Mouse (Mus musculus) layer of hippocampus, postnatal 14 days (tissue): Measurements from ENCODE around the gene Fbxw24. TPM values are rescaled to one million over a fixed set of nuclear protein-coding genes. Genes with fewer than 3 reads are reported as not detected.
A peak's percentile ranks its signal among the peaks of the same experiment; 100 is the strongest.
"Not testable (repeated sequence)": the region's sequence is repeated elsewhere in the genome, so short reads cannot be mapped to it uniquely, and the experiment has no call there.

Source experiments
- DNase-seq, 2 experiments: peaks; one replicate each; pipeline ENCODE4 v3.0.0; 2021 to 2022; ENCODE audit warnings: low spot score in 2 of 2, mixed read lengths in 1 of 2
- long read RNA-seq, 2 experiments: library from polyadenylated mRNA; stranded (forward); transcript quantifications; one replicate each; pipeline ENCODE4 v2.0.0; 2021
- total RNA-seq, 2 experiments: library from RNA; stranded (reverse); gene quantifications; 2 replicates each; pipeline ENCODE4 v1.2.3; 2021

The Fbxw24 gene
- total RNA-seq = not detected
- long read RNA-seq, experiment 1 = 0 reads
- long read RNA-seq, experiment 2 = 0 reads

DNA sequence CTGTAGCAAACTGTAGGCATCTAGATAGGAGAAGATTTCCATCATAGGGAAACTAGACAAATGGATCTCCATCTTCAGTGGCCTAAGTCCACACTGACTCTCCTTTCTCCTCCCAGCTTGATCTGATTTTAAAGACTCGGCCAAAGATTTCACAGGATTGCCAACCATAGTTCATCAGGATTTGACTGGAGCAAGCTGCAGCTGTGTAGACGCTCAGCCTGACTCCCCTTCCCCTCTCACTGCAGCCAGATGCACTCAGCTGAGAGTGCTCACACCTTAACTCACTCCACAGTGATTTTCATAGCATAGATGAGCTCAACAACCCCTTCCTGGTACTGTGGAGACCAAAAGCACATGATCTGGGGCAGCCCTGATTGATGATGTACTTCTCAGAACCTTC is at the start of gene Fbxw24:
Fbxw24 (minus strand) TSS at position 101 of the 400 bp plus-strand sequence.
- not testable (repeated sequence) for DNase-seq

DNA sequence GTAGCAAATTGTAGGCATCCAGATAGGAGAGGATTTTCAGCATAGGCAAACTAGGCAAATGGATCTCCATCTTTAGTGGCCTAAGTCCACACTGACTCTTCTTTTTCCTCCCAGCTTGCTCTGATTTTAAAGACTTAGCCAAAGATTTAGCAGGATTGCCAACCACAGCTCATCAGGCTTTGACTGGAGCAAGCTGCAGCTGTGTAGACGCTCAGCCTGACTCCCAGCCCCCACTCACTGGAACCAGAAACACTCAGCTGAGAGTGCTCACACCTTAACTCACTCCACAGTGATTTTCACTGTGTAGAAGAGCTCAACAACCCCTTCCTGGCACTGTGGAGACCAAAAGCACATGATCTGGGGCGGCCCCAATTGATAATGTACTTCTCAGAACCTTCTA is 38.7 kb upstream of the Fbxw24 start, which contains the start of gene Fbxw25:
Fbxw25 (minus strand) TSS at position 101 of the 400 bp plus-strand sequence.
- DNase-seq = not testable (repeated sequence)

DNA sequence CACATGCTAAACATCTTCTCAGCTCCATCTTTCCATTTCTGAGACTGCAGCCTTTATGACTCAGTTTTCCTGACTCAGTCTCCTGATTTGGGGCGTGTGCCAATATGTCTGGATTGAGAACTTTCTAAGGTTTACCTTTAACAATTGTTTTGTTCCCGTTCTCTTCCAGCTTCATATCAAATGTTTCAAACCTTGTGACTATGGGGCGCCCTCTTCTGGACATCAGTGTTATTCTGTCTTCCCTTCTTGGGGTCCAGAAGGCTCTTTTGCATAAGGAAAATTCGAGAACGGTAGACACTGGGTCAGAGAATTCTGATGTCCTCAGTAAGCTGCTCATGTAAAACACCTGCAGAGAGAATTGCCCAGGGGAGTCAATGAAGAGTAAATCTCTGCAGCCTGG is 19.0 kb downstream of the Fbxw24 start:
- DNase-seq = peak; percentile 9 to 32

DNA sequence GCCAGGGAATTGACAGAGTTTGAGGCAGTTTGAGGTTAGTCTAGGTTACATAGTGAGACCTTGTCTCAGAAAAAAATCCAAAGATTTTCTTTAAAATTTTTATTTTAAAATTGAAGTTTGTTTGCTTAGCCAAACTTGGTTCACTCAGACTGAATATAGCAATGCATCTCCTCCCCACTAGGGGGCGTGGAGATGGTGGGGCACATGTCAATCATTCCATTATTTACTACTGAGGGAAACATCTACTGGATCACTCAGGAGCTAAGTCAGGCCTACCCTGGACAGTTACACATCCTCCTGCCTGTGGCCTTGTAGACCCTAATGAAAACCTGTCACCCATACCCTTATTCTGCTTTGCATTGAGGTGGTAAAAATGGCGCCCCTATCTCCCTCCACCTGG is 23.7 kb downstream of the Fbxw24 start:
- not testable (repeated sequence) for DNase-seq

DNA sequence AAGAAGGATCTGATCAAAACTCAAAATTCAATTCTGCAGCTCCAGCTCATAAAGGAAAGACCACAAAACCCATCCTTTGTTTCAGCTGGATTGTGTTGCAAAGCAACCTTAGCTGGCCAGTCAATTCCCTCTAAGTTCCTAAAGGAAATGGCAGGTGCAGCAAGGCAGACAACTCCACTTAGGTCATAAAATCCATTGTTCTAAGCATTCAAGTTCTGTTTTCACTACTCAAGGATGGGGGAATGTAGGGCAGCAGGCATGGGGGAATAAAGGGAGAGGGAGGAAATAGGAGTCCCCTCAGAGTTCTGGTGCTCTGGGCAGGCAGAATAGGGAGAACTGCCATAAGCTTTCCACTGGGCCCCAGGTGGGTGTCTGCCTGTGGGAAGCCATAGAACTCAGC is 28.6 kb downstream of the Fbxw24 start:
- DNase-seq = no peak

DNA sequence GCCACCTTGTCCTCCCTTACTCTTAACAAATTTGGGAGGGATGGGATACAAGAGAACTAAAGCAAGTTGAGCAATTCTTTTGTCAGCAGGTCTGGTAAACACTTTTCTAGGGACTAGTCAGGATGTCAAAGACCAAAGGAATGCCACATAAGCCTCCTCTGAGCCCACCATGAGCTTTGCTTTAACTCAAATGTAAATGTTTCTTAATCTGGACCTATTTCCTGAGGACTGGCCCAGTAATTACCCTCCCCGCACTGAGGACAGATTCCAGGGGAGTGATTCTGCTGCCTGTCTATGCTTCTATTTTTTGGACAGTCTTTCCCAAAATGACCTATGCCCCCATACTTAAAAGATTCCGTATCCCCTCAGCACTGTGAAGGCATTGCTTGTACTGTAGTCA is 31.0 kb downstream of the Fbxw24 start:
- DNase-seq = no peak

DNA sequence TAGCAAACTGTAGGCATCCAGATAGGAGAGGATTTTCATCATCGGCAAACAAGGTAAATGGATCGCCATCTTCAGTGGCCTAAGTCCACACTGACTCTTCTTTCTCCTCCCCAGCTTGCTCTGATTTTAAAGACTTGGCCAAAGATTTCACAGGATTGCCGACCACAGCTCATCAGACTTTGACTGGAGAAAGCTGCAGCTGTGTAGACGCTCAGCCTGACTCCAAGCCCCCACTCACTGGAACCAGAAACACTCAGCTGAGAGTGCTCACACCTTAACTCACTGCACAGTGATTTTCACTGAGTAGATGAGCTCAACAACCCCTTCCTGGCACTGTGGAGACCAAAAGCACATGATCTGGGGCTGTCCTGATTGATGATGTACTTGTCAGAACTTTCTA is 57.7 kb downstream of the Fbxw24 start, which contains the start of gene Fbxw15:
Fbxw15 (minus strand) TSS at position 101 of the 400 bp plus-strand sequence.
- DNase-seq = not testable (repeated sequence)

DNA sequence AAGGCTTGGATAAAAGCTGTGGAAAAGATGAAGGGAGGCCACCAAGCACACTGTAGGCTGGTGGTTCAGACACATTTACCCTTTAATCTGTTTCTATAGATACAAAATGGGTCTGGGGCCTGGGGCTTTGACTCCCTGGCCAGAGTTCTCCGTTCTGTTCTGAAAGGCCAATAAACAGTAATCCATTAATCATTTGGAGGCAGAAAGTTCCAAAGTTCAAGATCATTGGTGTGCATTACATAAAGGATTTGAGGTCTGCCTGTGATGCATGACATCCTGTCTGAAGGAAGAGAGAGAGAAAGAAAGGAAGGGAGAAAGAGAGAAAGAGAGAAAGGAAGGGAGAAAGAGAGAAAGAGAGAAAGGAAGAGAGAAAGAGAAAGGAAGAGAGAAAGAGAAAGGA is 60.3 kb downstream of the Fbxw24 start:
- DNase-seq = no peak

DNA sequence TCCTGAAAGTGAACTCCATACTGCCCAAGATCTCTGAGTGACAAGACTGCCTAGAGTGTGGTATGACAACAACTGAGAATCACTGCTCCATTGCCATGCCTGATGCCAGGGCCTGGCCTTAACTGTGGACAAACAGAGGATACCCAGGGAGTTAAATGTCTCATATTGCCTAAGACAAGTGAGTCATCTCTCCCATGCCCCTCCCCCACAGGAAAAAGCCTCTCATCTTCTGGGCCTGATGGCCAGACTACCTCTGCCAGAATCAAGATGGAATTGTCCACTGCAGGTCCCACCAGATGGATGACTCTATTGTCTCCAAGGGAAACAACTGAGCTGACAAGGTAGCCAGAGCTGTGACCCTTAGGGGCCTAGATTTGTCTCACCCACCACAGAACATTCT is 63.8 kb downstream of the Fbxw24 start:
- DNase-seq = not testable (repeated sequence)

DNA sequence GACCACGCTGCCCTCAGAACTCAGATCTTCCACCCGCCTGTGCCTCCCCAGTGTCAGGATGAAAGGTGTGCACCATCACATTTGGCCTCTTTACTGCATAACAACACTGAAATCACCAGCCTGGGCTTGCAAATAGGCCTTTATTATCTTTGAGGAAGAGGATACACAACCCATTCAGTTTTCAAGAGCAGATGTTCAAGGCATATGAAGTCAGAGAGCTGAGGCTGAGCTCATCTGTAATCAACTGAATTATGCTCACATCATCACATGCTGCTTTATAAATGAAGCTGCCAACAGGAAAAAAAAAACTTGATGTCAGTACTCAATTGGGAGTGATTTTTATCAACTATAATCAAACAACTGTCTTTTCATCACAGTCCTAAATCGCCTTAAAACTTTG is 73.4 kb downstream of the Fbxw24 start:
- DNase-seq = peak; percentile 21 to 24

Other genes starting within 250 kb of the Fbxw24 start
- gene Fbxw22, start 221.8 kb downstream of the Fbxw24 start, total RNA-seq = not detected
- gene Fbxw16, start 176.9 kb downstream of the Fbxw24 start, total RNA-seq = not detected
- not detected for gene Fbxw19, start 130.2 kb downstream of the Fbxw24 start, total RNA-seq
- not detected for gene Fbxw15, start 57.8 kb downstream of the Fbxw24 start, total RNA-seq
- not detected for gene Fbxw25, start 38.6 kb upstream of the Fbxw24 start, total RNA-seq
- gene Fbxw18, start 76.6 kb upstream of the Fbxw24 start, total RNA-seq = not detected
- gene Fbxw26, start 120.0 kb upstream of the Fbxw24 start, total RNA-seq = not detected
- gene Fbxw27, start 164.6 kb upstream of the Fbxw24 start, total RNA-seq = not detected
- 10 to 100 TPM; 41.9 to 48.8 TPM for gene Spink8, start 186.2 kb upstream of the Fbxw24 start, total RNA-seq
- gene Nme6, start 206.7 kb upstream of the Fbxw24 start, total RNA-seq = 10 to 100 TPM in 1 of 2 experiments, 1 to 10 TPM in 1; 9.1 to 10.6 TPM
- not detected for gene Camp, start 223.6 kb upstream of the Fbxw24 start, total RNA-seq
- gene Cdc25a, start 249.5 kb upstream of the Fbxw24 start, total RNA-seq = 1 to 10 TPM; 5.1 to 6.5 TPM